Mouse (Mus musculus): Measurements from ENCODE around the gene Parp3.

GRCm38 (mm10) chr9:106481075-106481474, 4.3 kb upstream of the Parp3 start:
- TF ChIP-seq POLR2A (IDR thresholded peaks at IDR 0.05; ENCODE audit: low read depth, low read length) (no peak), CTCF (IDR thresholded peaks at IDR 0.05; ENCODE audit: borderline replicate concordance, insufficient read depth, low read length) (no peak)
